Mouse (Mus musculus) myocyte (in vitro differentiated cells): ENCODE data around the gene Bcar3. TPM values are rescaled to one million over a fixed set of nuclear protein-coding genes. Genes with fewer than 3 reads are reported as not detected.
A peak's percentile ranks its signal among the peaks of the same experiment; 100 is the strongest.

ENCODE experiments used
- H3K27me3 ChIP-seq: one replicate; pipeline ENCODE4 v1.6.1; 2011; ENCODE audit not compliant: control insufficient read depth, insufficient read depth, insufficient read length
- H3K36me3 ChIP-seq: one replicate; pipeline ENCODE4 v1.6.1; 2011; ENCODE audit not compliant: control insufficient read depth, insufficient read depth
- H3K4me2 ChIP-seq: one replicate; pipeline ENCODE4 v1.6.1; 2011; ENCODE audit warnings: low read depth, control low read depth
- H3K4me3 ChIP-seq: one replicate; pipeline ENCODE4 v1.5.1; 2011; ENCODE audit warnings: mild to moderate bottlenecking, control low read depth, moderate library complexity
- H3K79me2 ChIP-seq: one replicate; pipeline ENCODE4 v1.6.1; 2011; ENCODE audit not compliant: control insufficient read depth, insufficient read depth
- H3ac ChIP-seq: one replicate; pipeline ENCODE4 v1.6.1; 2011; ENCODE audit not compliant: control insufficient read depth, insufficient read length
- CEBPB ChIP-seq: IDR thresholded peaks from 2 replicates; pipeline ENCODE4 v1.6.1; 2011; ENCODE audit warnings: mild to moderate bottlenecking, moderate library complexity; ENCODE audit not compliant: poor library complexity, insufficient read depth, severe bottlenecking
- E2F4 ChIP-seq: IDR thresholded peaks from one replicate; pipeline ENCODE4 v1.6.1; 2011; ENCODE audit warnings: mild to moderate bottlenecking, control low read depth, moderate library complexity; ENCODE audit not compliant: insufficient read depth
- MAX ChIP-seq: IDR thresholded peaks from one replicate; pipeline ENCODE4 v1.6.1; 2011; ENCODE audit warnings: low read depth, mild to moderate bottlenecking, control low read depth
- MYOD1 ChIP-seq, 3 experiments: IDR thresholded peaks; one replicate each; pipeline ENCODE4 v1.6.1; 2011; ENCODE audit warnings: control low read depth in 2 of 3, low read depth in 2 of 3, mild to moderate bottlenecking in 2 of 3, moderate library complexity in 1 of 3; ENCODE audit not compliant: insufficient read length in 2 of 3, control insufficient read depth in 1 of 3
- MYOG ChIP-seq, 3 experiments: IDR thresholded peaks; one replicate each; pipeline ENCODE4 v1.6.1; 2011; ENCODE audit warnings: control low read depth in 2 of 3, low read depth in 2 of 3, mild to moderate bottlenecking in 2 of 3; ENCODE audit not compliant: insufficient read length in 2 of 3, control insufficient read depth in 1 of 3, insufficient read depth in 1 of 3
- POLR2A ChIP-seq: IDR thresholded peaks from one replicate; pipeline ENCODE4 v1.6.1; 2011; ENCODE audit warnings: low read depth, mild to moderate bottlenecking, control low read depth, moderate library complexity; ENCODE audit not compliant: insufficient read length
- POLR2AphosphoS2 ChIP-seq: IDR thresholded peaks from one replicate; pipeline ENCODE4 v1.6.1; 2011; ENCODE audit warnings: low read depth, control low read depth; ENCODE audit not compliant: insufficient read length
- REST ChIP-seq: IDR thresholded peaks from one replicate; pipeline ENCODE4 v1.6.1; 2011; ENCODE audit warnings: mild to moderate bottlenecking, control low read depth, moderate library complexity; ENCODE audit not compliant: insufficient read depth, insufficient read length
- SRF ChIP-seq: IDR thresholded peaks from one replicate; pipeline ENCODE4 v1.6.1; 2011; ENCODE audit warnings: low read depth; ENCODE audit not compliant: control insufficient read depth, insufficient read length
- TCF12 ChIP-seq: IDR thresholded peaks from one replicate; pipeline ENCODE4 v1.6.1; 2011; ENCODE audit warnings: mild to moderate bottlenecking, control low read depth; ENCODE audit not compliant: poor library complexity, insufficient read depth, severe bottlenecking
- TCF3 ChIP-seq: IDR thresholded peaks from one replicate; pipeline ENCODE4 v1.6.1; 2011; ENCODE audit warnings: low read depth, control low read depth; ENCODE audit not compliant: insufficient read length
- USF1 ChIP-seq: IDR thresholded peaks from one replicate; pipeline ENCODE4 v1.6.1; 2011; ENCODE audit warnings: low read depth, mild to moderate bottlenecking, control low read depth, moderate library complexity
- polyA plus RNA-seq: library from polyadenylated mRNA; unstranded; fragments of >200 nt; fragmentation: generic; extraction: Trizol; gene quantifications from one replicate; pipeline ENCODE4 v1.2.1, GENCODE M21; 2012; ENCODE audit warnings: missing spikeins

Gene Bcar3
- polyA plus RNA-seq, 1 experiment = 21.4 TPM

GRCm38 (mm10) chr3:122446678-122447077 is 152.7 kb downstream of the Bcar3 start:
- Histone ChIP-seq H3K36me3 (peaks cover 8% of the 10 kb centered on the region), H3ac (no peak overlapping the region), H3K27me3 (no peaks in the 10 kb centered on the region), H3K79me2 (peaks cover 76% of the 10 kb centered on the region), H3K4me2 (no peak overlapping the region), H3K4me3 (no peak overlapping the region)
- no peak for TF ChIP-seq E2F4
- TF ChIP-seq MYOD1 (IDR thresholded peaks at IDR 0.05; ENCODE audit: control insufficient read depth in 1 of 3, insufficient read length in 2 of 3, low read depth in 2 of 3) = no peak
- TF ChIP-seq REST = no peak
- no peak for TF ChIP-seq TCF12
- no peak for TF ChIP-seq MAX
- TF ChIP-seq MYOG (IDR thresholded peaks at IDR 0.05; ENCODE audit: control insufficient read depth in 1 of 3, insufficient read depth in 1 of 3, insufficient read length in 2 of 3, low read depth in 2 of 3) = no peak
- TF ChIP-seq CEBPB = no peak
- no peak for TF ChIP-seq SRF
- no peak for TF ChIP-seq TCF3
- TF ChIP-seq USF1 = no peak
- TF ChIP-seq POLR2AphosphoS2 = no peak
- no peak for TF ChIP-seq POLR2A

DNA sequence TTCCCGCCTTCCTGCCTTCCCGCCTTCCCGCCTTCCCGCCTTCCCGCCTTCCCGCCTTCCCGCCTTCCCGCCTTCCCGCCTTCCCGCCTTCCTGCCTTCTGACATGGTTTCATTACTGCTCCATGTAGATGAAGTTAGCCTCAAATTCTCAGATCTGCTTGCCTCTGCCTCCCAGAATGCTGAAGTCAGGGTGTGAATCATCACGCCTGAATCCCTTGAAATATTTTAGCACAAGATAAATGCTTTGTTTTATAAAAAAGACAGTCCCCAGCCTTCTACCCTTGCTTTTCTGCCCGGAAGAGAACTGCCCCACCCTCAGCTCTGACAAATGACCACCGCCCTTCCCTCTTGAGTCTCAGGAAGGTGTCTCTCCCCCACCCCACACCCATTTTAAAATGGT is 154.3 kb downstream of the Bcar3 start:
- H3K4me2 ChIP-seq = no peak overlapping the region
- H3K4me3 ChIP-seq = no peak overlapping the region
- H3K36me3 ChIP-seq = peaks cover 4% of the 10 kb centered on the region
- H3K79me2 ChIP-seq = peaks cover 67% of the 10 kb centered on the region
- no peak for TF ChIP-seq POLR2AphosphoS2
- no peak for TF ChIP-seq SRF
- no peak overlapping the region for H3ac ChIP-seq
- H3K27me3 ChIP-seq = no peaks in the 10 kb centered on the region

DNA sequence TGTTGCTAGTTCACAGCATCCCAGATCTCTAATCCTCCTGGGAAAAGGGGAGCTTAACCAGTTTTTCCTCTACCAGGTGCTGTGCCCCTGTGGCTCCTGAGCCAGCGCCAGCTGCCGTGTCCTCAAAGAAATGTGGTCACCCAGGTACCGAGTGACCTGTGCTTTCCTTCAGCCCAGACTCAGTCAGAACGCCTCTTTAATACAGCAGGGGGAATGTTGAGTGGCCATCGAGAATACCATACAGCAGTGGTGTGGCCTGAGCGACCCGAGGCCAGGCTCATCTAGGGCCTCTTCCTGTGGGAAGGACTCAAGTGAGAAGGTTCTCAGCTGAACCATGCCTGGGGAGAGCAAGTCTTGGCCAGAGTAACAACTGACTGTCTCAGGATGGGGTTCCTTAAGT is 156.1 kb downstream of the Bcar3 start:
- Histone ChIP-seq H3K4me2 (no peak overlapping the region), H3K36me3 (no peaks in the 10 kb centered on the region), H3K79me2 (peaks cover 66% of the 10 kb centered on the region), H3ac (no peak overlapping the region), H3K27me3 (no peaks in the 10 kb centered on the region), H3K4me3 (no peak overlapping the region)
- TF ChIP-seq CEBPB = no peak
- TF ChIP-seq MYOG (IDR thresholded peaks at IDR 0.05; ENCODE audit: control insufficient read depth in 1 of 3, insufficient read depth in 1 of 3, insufficient read length in 2 of 3, low read depth in 2 of 3) = no peak
- no peak for TF ChIP-seq SRF
- no peak for TF ChIP-seq E2F4
- TF ChIP-seq POLR2A = no peak
- no peak for TF ChIP-seq MYOD1 (IDR thresholded peaks at IDR 0.05; ENCODE audit: control insufficient read depth in 1 of 3, insufficient read length in 2 of 3, low read depth in 2 of 3)
- TF ChIP-seq POLR2AphosphoS2 = no peak
- no peak for TF ChIP-seq MAX
- TF ChIP-seq USF1 = no peak
- no peak for TF ChIP-seq REST
- TF ChIP-seq TCF3 = no peak
- TF ChIP-seq TCF12 = no peak

DNA sequence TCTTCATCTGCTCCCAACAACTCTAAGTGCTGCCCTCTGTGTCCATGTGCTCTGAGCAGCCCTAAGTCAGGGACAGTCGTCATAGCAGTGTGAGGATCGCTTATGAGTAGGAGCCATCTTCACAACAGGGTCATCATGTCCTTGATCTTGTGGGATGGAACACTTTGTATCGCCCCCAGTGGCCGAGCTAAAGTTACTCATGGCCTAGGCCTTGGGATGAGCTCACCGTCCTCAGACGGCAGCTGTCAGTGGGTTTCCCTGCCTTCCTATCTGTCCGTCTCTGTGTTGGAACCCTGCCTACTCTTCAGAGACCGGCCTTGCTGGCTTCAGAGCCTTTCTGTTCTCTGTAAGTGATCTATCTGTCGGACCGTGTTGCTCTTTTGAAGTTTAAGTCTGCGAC is 159.9 kb downstream of the Bcar3 start:
- no peak for TF ChIP-seq SRF
- no peak for TF ChIP-seq TCF3
- no peak for TF ChIP-seq USF1
- TF ChIP-seq MYOD1 (IDR thresholded peaks at IDR 0.05; ENCODE audit: control insufficient read depth in 1 of 3, insufficient read length in 2 of 3, low read depth in 2 of 3) = peak; percentile 77 to 99 (median 97)
- TF ChIP-seq POLR2AphosphoS2 = no peak
- no peak for TF ChIP-seq MAX
- TF ChIP-seq TCF12 = peak; percentile 54
- TF ChIP-seq CEBPB = no peak
- peak; percentile 42 to 92 (median 61) for TF ChIP-seq MYOG (IDR thresholded peaks at IDR 0.05; ENCODE audit: control insufficient read depth in 1 of 3, insufficient read depth in 1 of 3, insufficient read length in 2 of 3, low read depth in 2 of 3)
- no peak for TF ChIP-seq E2F4
- TF ChIP-seq REST = no peak
- TF ChIP-seq POLR2A = no peak
- peak overlapping the region; percentile 25 for H3K4me2 ChIP-seq
- no peak overlapping the region for H3ac ChIP-seq
- peaks cover 81% of the 10 kb centered on the region for H3K79me2 ChIP-seq
- H3K27me3 ChIP-seq = no peaks in the 10 kb centered on the region
- no peaks in the 10 kb centered on the region for H3K36me3 ChIP-seq
- H3K4me3 ChIP-seq = no peak overlapping the region

- H3K36me3 ChIP-seq = no peaks in the 10 kb centered on the region
Observed at GRCm38 (mm10) chr3:122456156-122456555, 162.2 kb downstream of the Bcar3 start.

More at GRCm38 (mm10) chr3:122456156-122456555, 162.2 kb downstream of the Bcar3 start:
- Histone ChIP-seq H3K79me2 (peaks cover 81% of the 10 kb centered on the region), H3K4me3 (no peak overlapping the region), H3K4me2 (no peak overlapping the region), H3K27me3 (no peaks in the 10 kb centered on the region), H3ac (no peak overlapping the region)
- TF ChIP-seq CEBPB (0 out of 2 replicates have a peak, but pooled peaks have one; percentile 12), MYOD1 (IDR thresholded peaks at IDR 0.05; ENCODE audit: control insufficient read depth in 1 of 3, insufficient read length in 2 of 3, low read depth in 2 of 3) (no peak)
